Mouse (Mus musculus): ENCODE results near the gene Actn1.
"Not testable (repeated sequence)": the region's sequence is repeated elsewhere in the genome, so short reads cannot be mapped to it uniquely, and the experiment has no call there.

Gene Actn1

DNA sequence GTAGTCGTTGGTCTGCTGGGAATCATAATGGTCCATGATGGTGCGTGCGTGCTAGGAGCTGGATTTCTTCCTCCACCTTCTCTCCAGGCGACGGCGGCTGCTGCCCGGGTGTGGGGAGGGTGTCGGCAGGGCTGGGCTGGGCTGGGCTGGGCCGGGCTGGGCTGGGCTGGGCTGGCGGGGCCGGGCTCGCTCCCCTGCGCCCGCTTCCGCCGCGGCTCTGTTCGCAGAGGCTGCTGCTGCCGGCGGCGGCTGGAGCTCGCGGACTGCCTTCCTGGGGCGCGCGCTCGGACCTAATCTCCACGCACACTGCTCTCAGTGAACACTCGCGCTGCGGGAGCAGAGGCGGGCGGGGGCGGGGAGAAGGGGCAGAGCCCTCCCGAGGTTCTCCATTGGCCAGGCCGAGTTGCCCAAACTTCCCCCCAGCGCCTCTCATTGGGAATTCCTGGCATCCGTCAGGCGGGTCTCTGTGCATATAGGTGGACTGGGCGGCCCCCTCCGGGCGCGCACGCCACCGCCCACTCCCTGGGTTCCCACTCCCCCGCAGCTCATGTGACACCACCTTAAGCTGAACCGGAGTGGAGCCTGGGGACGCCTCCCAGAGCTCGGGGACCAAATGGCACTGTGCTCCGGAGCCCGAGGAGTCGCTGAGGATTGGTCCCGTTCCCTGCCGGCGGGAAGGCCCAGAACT is at the start of gene Actn1:
Actn1 (minus strand) TSS at position 316 of the 688 bp plus-strand sequence.
- peak; percentile 94 for DNase-seq

DNA sequence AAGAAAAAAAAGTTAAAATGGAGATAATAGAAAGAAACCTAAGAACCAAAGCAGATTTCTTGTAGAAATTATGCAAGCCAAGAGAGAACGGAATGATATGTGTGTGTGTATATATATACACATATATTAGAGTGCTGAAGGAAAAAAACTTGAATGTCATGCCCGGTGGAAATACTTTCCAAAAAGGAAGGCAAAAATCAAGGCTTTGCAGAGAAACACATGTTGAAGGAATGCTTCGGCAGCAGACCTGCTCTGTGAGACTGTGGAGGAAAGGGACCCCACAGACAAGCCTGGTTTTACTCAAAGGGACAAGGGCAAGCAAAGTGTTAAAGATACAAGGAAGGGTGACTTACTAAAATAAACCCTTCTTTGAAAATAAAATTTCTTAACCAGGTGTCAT is 47.4 kb upstream of the Actn1 start:
- no peak for DNase-seq

DNA sequence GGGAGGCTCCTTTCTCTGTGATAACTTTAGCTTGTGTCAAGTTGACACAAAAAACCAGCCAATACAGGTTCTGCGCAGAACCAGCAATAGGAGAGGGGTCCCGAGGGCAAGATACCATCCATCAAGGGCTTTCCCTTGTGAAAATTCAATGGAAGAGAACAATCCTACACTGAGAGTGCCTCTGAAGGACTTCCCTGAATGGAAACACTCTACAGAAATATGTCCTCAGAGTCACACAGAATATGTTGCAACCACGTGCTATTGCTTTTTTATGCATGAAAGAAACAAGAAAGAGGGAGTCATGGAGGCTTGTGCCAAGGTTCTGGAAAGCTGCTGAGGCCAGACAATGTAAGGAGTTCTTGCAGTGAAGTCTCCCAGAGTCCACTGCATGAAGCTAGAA is 44.3 kb upstream of the Actn1 start:
- no peak for DNase-seq

DNA sequence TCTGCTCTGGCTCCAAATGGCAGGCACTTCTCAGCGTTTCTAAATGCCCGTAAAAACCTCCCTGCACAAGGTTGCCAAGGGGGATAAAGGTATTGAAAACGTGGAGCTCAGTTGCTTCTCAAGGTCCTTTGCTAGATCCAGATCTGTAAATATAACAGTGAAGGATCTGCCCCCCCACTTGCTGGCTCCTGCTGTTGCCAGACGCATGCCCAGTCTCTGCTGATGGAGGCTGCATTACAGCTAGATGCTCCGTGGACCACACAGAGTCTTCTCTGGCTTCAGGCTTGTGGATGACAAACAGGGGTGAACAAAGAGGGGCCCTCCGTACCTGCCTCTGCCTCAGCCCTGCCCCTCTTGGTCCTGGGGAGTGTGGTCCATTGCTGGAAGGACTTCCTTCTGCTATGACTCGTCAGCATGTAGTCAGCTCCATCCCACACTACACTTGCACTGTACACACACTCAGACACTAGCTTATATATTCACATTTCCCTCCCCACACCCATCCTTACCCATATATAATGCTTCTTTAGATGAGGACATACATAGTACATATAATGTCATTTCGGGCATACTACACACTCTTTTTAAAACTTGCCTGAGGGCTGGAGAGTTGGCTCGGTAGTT is 40.8 kb upstream of the Actn1 start:
- DNase-seq, result no peak

DNA sequence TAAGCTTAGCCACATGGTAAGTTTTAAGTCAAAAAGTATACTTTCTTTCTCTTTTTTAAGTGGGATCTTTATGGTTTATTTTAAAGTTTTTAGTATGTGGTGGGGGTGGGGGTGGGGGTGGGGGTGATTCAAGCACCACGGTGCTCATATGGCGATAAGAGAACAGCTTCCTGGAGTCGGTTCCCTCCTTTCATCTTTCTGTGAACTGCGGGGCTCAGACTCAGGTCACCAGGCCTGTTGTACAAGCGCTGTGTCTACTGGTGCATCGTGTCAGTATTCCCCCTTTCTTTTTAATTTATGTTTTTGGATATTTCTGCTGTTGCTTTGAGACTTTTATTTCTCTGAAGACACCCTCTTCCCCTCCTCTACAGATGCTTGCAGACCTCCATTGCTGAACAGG is 38.5 kb upstream of the Actn1 start:
- DNase-seq, result no peak

DNA sequence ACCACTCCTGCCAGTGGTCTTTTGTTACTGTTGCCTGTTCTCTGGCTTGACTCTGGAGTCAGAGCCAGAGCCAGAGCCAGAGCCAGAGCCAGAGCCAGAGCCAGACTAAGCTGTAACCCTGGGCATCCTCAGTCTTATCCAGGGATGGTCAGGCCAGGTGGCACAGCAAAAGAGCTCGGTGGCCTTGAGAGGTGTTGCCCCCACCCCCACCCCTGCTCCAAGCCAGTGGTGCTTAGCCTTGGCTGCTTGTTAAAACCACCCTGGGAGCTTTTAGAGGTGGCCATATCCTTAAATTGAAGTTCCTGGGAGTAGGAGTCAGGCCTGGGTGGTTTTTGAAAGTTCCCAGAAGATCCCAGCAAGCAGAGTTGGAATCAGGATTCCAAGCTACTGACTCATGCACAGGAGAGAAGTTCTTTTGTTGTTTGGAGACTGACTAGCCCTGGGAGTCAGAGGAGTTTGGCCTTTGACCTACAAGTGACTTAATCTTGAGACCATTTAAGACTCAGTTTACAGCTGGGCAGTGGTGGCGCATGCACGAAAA is 31.8 kb upstream of the Actn1 start:
- DNase-seq, result no peak

DNA sequence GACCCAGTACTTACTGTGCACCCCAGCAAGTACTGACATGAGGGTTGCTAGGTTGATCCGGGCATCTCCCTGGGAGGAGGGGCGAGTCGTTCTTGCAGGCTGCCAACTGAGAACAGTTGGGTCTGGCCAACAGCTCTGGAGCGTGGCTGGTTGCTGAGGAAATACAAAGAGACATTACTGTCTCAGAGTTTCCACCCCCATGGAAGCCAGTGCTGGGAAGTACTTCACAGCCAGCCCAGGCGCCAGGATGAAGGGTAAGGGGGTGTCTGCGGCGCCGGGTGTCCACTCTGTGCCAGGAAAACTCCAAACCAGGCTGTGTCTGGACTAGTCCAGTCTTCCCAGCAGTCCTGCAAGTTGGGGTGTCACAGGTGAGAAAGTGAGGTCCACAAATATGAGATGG is 30.8 kb upstream of the Actn1 start:
- DNase-seq, result no peak

DNA sequence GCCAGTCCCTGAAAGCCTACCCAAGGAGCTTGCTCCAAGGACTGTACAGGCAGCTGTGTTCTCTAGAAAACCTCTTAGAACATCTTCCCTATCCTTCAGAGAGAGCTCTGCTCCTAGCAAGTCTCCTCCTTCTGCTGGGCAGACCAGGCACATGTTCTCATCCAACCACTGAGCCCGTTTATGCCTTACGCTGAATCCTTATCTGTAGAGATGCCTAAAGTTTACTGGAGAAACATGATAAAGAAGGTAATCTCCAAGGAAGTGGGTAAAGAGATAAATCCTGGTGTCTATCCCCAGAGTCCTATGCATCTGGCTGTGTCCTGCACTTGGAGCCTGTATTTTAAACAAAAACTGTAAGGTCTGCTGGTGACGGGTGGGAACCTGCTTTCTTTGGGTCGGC is 30.3 kb upstream of the Actn1 start:
- no peak for DNase-seq

DNA sequence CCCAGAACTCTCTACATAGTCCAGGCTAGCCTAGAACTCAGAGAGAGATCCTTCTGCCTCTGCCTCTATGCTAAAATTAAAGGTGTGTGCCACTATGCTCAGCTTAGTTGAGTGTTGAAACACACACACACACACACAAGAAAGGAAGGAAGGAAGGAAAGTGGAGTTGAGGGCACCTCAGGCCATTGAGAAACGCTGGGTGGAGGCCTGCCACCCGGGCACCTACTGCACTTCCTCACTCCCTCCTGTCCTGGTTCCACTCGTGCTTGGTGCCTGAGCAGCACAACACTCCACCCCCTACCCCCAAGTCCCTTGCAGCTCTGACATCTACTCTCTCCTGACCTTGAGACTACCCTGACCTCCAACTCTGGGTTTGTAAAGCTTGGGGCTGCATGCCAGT is 29.6 kb upstream of the Actn1 start:
- DNase-seq, result no peak

DNA sequence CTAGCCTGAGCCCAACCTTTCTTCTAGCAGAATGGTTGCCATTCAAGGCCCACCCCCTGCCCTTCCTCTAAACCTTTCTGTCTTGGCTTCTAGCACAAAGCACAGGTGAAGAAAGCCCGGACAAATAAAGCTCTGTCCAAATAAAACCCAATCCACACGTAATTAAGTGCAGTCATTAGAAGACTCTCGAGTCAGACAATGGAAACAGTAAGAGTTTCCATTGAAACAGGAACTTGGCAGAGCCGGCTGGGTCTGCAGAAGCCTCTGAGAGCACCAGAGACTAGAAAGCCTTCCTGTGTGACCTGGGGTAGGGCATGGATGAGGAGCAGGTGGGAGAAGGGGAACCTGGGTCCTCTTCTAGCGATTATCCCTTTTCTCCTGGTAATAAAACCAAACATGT is 25.7 kb upstream of the Actn1 start:
- DNase-seq, result no peak

DNA sequence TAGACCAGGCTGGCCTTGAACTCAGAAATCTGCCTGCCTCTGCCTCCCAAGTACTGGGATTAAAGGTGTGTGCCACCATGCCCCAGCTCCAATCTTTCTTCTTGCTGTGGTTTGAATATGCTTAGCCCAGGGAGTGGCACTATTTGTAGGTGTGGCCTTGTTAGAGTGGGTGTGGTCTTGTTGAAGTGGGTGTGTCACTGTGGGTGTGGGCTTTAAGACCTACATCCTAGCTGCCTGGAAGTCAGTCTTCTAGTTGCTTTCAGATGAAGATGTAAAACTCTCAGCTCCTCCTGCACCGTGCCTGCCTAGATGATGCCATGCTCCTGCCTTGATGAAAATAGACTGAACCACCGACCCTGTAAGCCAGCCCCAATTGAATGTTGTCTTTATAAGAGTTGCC is 24.1 kb upstream of the Actn1 start:
- not testable (repeated sequence) for DNase-seq

DNA sequence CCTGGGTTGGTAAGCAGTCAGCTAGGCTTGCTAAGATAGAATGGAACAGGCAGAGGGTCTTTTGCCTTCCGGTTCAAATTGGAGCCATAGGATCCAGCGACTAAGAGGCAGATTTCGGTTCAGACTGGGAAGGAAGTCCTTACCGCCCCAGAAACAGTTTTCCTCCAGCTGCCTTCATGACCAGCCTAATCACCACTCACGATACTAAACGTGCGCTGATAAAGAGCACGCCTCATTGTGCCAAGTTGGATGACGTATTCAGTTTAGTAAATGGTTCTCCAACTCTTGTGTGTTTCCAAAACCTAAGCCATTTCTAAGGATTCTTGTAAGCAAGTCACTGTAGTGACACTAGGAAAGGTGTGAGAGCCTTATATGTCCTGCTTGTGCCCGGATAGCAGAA is 18.7 kb upstream of the Actn1 start:
- DNase-seq, result no peak

DNA sequence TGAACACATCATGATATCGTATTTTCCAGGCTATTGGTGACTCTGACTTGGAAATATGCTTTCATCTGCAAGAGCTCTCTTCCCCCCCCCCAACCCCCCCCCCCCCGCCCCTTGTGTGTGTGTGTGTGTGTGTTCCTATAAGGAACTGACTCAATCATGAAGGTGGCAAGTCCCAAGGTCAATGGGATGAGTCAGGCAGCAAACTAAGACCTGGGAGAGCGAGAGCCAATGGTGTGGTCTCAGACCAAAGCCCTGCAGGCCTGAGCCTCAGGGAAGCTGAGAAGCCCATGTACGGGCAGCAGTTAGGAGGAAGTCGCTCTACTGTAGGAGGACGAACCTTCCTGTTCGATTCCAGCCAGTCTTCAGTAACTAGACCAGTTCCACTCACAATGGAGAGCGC is 17.3 kb upstream of the Actn1 start:
- DNase-seq, result no peak

DNA sequence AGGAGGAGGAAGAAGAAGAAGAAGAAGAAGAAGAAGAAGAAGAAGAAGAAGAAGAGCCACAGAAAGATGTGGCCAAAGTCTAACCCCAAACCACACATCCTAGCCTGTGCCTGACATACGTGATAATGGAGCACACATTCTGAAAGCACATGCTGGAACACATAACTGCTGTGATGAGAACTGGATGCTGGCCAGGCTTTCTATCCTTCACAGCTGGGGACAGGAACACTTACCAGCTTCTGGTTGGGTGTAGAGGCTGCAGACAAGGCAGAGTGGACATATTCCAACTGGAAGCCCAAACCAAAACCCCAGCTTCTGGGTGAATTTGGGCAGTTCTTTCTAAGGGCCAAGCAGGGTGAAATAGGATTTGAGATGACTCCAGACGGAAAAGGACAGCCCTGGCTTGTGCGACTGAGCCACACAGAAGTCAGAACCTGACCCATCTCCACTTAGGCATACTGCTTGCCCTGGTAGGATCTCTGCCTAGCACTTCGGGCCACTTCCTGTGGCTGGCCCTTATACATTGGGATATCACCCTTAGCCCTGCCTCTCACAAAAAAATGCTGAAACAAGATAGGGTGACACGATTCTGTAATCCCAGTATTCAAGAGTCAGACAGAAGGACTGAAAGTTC is 15.1 kb upstream of the Actn1 start:
- no peak for DNase-seq

DNA sequence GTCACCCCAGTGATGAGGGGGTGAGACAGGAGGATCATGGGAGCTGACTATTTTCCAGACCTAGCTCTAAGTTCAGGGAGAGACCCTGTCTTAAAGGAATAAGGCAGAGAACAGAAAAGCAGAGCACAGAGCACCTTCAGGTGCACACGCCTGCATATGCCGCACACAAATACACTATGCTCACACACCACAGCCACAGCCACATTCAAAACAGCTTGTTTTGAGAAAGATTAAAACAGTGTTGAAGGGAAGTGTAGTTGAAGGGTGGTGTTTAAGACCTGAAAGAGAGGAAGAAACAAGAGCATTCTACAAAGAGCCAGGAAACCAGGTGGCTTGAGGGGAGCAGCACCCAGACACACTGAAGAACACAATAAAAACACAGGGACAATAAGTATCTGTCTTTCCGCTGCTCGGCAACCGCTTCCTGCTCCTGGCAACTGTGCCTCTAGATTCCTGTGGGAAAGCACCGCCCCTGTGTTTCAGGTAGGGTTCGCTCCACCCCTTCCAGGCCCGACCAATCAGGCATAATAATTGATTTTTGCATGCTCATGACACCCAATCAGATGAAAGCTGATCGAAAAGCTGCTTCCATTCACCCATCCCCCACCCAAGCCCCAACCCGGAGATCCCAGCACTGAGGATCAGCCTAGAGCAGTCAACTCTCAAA is 13.0 kb upstream of the Actn1 start:
- DNase-seq, result peak; percentile 48

DNA sequence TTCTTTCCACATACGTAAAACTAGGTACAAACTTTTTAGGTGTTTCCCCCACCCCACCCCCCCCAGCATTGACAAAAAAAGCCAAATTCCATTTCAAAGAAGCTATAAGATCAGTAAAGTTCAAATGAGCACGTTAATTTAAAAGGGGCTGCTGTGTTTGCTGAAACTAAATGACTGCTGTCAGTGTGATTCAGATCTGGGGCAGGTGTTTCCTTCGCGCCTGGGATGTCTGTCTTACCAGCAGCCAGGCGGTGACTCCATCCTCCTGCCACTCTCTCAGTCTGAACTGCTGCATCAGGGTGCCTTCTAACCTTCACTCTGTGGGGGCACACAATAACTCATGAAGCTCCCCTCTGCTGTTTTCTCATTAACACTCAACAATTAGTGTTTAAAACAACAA is 11.6 kb upstream of the Actn1 start:
- no peak for DNase-seq

DNA sequence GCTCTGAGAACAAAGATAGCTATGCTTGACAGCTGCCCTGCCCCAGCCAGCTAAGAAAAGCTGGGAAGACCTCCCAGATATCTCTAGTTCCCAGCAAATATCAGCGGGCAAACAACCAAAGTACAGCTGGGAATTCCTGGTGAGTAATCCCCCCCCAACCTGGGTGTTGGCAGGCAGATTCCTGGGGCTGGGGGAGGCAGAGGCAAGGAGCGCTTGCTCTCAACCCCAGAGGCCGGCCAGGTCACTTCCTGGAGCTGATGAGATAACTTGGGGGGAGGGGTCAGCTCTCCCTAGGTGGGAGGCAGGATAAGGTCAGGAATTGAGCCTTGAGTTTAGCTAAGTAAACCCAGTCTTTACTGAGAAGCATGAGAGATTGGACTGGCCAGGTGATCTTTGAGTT is 10.8 kb upstream of the Actn1 start:
- no peak for DNase-seq

DNA sequence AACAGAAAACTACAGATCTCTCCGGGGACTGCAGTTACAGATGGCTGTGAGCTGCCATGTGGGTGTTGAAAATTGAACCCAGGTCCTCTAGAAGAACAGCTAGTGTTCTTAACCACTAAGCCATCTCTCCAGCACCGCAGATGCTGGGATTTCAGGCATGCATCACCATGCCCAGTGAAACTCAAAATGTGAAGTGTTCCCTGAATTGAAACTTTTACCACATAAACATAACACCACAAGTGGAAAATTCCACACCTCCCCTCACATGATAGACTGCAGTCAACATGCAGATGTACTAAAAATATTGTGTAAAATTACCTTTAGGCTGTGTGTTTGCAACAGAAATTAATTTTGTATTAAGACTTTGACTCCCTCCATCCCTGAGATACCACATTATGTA is 9.1 kb upstream of the Actn1 start:
- DNase-seq, result no peak

DNA sequence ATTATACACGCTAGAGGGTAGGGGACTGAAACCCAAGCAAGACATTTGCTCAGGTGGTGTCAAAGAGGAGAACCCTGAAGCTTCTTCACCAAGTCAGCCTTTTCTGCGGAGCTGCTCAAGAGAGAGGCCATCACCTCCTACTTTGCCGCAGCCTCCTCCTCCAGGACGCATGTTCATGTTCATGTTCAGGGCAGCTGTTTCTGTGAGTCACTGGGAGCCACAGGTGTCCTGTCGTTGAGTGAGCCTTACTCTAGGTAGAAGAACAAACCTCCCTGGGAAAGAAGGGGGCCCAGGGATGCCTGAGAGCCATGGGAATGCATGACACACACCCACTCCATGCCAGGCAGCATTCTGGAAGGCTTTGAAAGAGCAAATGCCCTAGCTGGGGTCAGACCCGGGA is 7.8 kb upstream of the Actn1 start:
- no peak for DNase-seq

DNA sequence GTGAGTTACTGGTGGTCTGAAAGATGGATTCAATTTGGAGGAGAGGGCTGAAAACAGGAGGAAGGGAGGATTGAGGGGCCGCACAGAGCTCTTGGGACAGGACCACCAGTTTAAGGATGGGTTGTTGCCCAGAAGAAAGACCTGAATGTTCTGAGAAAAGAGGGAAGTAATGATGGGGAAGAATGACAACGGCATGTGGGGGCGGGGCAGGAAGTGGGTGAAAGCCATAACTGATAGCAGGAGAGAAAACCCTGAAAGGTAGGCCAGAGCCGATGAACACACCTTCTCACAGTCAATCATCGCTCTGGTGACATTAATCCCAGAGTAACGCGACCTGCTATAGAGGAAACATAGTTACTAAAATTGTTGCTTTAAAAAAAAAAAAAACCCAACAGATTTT is 4.2 kb upstream of the Actn1 start:
- DNase-seq, result not testable (repeated sequence)

DNA sequence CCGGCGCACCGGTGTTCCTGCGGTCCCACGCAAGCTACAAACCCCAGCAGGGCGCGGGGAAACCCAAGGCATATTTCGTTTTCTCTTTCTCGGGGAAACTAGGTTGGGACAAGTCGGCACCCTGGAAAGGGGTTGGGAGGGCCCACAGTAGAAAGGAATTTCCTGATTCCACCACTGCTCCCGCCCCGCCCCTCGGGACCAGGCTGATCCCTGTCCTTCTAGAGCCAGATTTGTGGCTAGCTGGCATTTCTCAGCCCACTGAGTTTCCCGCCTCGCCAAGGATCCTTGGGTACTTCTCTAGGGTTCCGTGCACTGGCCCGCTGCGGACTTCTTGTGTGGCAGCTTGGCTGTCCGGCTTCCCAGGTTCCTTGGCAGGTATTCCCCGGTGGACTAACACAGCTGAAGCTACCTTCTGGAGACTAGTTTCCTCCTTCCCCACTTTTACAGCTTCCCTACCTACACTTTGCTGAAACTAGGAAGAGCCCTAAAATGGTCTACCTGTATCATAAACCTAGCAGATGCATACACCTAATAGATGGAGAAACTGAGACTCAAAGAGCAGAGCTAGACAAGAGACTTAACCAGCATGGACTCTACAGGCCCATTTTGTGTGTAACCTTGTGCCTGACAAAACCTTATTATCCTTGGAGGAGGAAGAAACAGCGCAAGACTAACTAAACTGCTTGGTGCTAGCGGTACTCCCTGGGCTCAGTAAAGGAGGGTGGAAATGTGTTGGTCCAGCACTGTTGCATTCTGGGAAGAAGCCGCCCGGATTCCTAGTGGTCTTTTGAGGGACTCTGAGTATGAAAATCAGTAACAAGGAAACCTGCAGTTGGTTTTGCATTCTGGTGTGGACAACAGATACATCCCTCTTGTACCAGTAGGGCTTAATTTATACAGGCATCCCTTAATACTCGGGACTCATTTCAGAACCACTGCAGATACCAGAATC is 849 bp upstream of the Actn1 start:
- DNase-seq, result no peak

DNA sequence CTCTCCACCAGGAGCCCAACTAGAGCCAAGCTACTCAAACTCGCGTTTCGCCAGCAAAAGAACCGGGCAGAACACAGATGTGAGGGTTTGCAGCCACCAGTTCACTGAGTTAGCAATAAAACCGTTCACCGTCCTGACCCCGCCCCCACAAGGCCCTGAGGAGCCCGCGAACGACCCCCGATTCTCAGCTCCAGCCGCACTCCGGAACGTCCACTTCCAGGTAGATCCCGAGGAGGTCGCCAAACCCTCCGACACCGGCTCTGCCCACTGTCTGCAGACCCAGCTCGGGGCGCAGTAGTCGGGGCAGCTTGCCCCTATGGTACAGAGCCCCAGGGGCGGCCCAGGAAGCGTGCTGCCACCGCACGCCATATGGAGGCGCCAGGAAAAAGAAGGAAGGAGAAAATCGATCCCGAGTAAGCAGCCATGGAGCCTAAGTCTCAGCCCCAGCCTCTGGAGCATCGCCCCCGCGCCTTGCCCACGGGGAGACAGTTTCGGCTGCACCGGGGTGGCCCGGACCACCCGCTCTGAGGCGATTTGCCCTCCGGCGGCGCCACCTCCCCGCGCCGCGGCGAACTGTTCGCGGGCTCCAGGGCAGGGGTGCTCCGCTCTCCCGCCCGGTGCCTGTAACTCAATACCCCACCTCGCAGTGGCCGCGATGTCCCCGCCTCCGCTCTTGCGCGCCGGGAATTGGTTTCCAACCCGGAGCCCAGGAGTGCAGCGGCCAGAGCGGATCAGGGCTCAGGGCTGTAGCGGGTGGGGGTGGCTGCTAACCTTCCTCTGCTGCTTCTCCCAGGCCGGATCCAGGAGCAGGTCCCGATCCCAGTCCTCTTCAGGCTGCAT is 735 bp downstream of the Actn1 start:
- DNase-seq, result peak; percentile 54
